Mouse (Mus musculus): ENCODE data around the gene Mipep. TPM values are rescaled to one million over a fixed set of nuclear protein-coding genes. Genes with fewer than 3 reads are reported as not detected.

The Mipep gene
- polyA plus RNA-seq, 1 experiment from 2014 or later: 7.7 TPM

DNA sequence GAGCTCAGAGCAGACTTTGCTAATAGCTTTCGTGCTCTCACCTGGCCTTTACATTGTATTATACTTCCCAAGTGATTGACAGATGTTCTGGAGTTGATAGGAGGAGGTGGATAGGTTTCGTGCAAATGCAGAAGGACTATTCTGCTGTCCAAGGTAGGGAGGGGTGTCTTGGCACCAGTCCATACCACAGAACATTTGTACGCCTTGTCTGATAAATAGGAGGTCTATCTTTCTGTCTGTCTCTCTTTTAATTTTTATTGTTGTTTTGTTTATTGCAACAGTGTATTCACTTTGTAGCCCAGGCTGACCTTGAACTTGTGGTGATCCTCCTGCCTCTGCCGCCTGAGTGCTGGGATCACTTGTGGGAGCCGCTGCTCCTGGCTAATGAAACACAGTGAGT, 13.2 kb downstream of the Mipep start:
- Histone ChIP-seq H3K36me3 (ENCODE audit: insufficient read depth, low read length) (no peaks in the 10 kb centered on the region), H3K9me3 (ENCODE audit: low read length) (no peaks in the 10 kb centered on the region), H3K4me1 (ENCODE audit: insufficient read depth, low read depth, low read length) (no peaks in the 10 kb centered on the region), H3K27me3 (replicated peaks; ENCODE audit: insufficient read depth, low read length) (no peaks in the 10 kb centered on the region), H3K4me3 (ENCODE audit: low read depth, low read length) (no peak overlapping the region), H3K27ac (ENCODE audit: low read length) (no peak overlapping the region), H3K4me2 (replicated peaks; ENCODE audit: low read depth, low read length) (no peak overlapping the region), H3K9ac (replicated peaks; ENCODE audit: low read depth) (no peak overlapping the region)
- DNase-seq (ENCODE audit: low spot score) (no peak), ATAC-seq (no peak)
- no peak for TF ChIP-seq EP300 (IDR thresholded peaks at IDR 0.05)
- no peak for TF ChIP-seq CTCF (IDR thresholded peaks at IDR 0.05)
- WGBS: 89% methylated on average over 5 of the region's 5 CpGs

DNA sequence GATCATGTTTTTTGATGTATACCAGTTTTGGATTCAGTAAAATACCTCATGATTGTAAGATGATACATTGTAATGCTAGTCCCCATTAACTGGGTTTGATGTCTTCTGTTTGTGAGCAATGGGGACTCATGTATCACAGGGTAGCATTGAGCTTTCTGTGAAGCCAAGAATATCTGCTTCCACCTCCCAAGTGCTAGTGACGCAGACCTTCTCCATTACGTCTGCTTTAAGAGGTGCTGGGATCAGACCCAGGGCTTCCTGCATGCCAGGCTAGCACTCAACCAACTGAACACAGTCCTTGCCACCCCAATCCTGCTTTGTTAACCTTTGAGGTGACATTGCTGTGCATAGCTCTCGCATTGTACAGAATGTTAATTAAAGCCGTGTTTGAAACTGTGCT, 14.3 kb downstream of the Mipep start:
- 82% methylated on average over 4 of the region's 4 CpGs for WGBS
- H3K4me3 ChIP-seq (ENCODE audit: low read depth, low read length): no peak overlapping the region
- H3K9ac ChIP-seq (replicated peaks; ENCODE audit: low read depth): no peak overlapping the region
- no peak for DNase-seq (ENCODE audit: low spot score)
- ATAC-seq: no peak
- H3K36me3 ChIP-seq (ENCODE audit: insufficient read depth, low read length): no peaks in the 10 kb centered on the region
- no peak overlapping the region for H3K27ac ChIP-seq (ENCODE audit: low read length)
- no peak overlapping the region for H3K4me2 ChIP-seq (replicated peaks; ENCODE audit: low read depth, low read length)
- no peaks in the 10 kb centered on the region for H3K9me3 ChIP-seq (ENCODE audit: low read length)
- TF ChIP-seq EP300 (IDR thresholded peaks at IDR 0.05) (no peak), CTCF (IDR thresholded peaks at IDR 0.05) (no peak)
- H3K27me3 ChIP-seq (replicated peaks; ENCODE audit: insufficient read depth, low read length): no peaks in the 10 kb centered on the region
- no peaks in the 10 kb centered on the region for H3K4me1 ChIP-seq (ENCODE audit: insufficient read depth, low read depth, low read length)

DNA sequence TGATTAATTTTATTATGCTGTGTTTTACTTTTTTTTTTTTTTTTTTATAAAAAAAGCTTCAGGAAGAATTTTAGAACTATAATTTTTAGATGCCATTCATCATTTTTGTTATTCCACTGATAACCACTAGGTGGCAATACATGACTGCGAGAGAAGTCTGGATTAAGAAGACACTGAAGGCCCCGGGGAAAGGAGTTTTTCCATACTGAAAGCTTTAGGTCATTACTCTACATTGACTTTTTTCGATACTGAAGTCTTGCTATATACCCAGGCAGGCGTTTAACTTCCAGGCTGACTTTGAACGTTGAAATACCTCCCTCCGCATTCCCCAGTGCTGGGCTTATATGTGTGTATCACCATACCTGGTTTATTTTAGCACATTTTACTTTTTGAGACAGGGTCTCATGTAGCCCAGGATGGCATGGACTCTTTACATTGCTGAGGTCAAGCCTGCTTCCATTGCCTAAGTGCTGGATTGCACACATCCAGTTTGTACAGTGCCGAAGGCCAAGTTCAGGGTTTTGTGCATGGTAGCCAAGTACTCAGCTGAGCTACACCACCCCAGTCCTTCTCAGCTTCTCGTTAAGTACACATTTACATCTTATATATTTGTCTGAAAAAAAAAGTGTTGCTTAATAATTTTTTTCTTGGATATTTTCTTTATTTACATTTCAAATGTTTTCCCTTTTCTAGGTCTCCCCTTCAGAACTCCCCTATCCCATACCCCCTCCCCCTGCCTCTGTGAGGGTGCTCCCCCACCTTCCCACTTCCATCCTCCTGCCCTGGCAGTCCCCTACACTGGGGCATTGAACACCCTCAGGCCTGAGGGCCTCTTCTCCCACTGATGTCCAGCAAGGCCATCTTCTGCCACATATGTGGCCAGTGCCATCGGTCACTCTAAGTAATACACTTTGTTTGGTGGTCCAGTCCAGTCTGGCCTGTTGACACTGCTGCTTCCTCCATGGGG, 15.7 kb downstream of the Mipep start:
- ATAC-seq: peak; percentile 46
- Histone ChIP-seq H3K9me3 (ENCODE audit: low read length) (no peaks in the 10 kb centered on the region), H3K4me1 (ENCODE audit: insufficient read depth, low read depth, low read length) (no peaks in the 10 kb centered on the region), H3K36me3 (ENCODE audit: insufficient read depth, low read length) (no peaks in the 10 kb centered on the region), H3K9ac (replicated peaks; ENCODE audit: low read depth) (no peak overlapping the region), H3K4me2 (replicated peaks; ENCODE audit: low read depth, low read length) (no peak overlapping the region), H3K4me3 (ENCODE audit: low read depth, low read length) (no peak overlapping the region), H3K27me3 (replicated peaks; ENCODE audit: insufficient read depth, low read length) (no peaks in the 10 kb centered on the region), H3K27ac (ENCODE audit: low read length) (no peak overlapping the region)
- DNase-seq (ENCODE audit: low spot score): peak; percentile 88
- WGBS: 40% methylated on average over 9 of the region's 9 CpGs
- TF ChIP-seq EP300 (IDR thresholded peaks at IDR 0.05) (0 out of 2 replicates have a peak, but pooled peaks have one; percentile 42), CTCF (IDR thresholded peaks at IDR 0.05) (peak; percentile 79)

DNA sequence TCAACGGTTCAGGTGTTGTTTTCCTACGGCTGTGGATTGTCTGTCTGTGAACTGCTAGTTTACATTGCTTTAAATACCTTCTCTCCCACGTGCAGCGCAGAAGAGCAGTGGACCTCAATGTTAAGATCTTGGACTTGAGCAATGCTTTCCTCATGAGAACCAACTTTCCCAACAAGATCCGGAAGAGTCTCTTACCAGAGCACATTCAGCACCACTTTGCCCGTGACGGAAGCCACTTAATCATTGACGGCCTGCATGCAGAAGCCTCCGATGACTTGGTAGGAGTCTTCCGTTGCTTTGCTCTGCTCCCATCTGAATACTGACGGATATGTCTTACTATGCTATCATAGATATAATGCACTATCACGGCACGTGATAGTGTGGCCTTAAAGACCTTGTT, 17.7 kb downstream of the Mipep start:
- Histone ChIP-seq H3K27me3 (replicated peaks; ENCODE audit: insufficient read depth, low read length) (no peaks in the 10 kb centered on the region), H3K9me3 (ENCODE audit: low read length) (no peaks in the 10 kb centered on the region), H3K4me3 (ENCODE audit: low read depth, low read length) (no peak overlapping the region), H3K36me3 (ENCODE audit: insufficient read depth, low read length) (no peaks in the 10 kb centered on the region), H3K27ac (ENCODE audit: low read length) (no peak overlapping the region), H3K4me2 (replicated peaks; ENCODE audit: low read depth, low read length) (no peak overlapping the region), H3K4me1 (ENCODE audit: insufficient read depth, low read depth, low read length) (no peaks in the 10 kb centered on the region), H3K9ac (replicated peaks; ENCODE audit: low read depth) (no peak overlapping the region)
- TF ChIP-seq EP300 (IDR thresholded peaks at IDR 0.05) (no peak), CTCF (IDR thresholded peaks at IDR 0.05) (no peak)
- 79% methylated on average over 13 of the region's 13 CpGs for WGBS
- ATAC-seq: no peak
- DNase-seq (ENCODE audit: low spot score): peak; percentile 50

DNA sequence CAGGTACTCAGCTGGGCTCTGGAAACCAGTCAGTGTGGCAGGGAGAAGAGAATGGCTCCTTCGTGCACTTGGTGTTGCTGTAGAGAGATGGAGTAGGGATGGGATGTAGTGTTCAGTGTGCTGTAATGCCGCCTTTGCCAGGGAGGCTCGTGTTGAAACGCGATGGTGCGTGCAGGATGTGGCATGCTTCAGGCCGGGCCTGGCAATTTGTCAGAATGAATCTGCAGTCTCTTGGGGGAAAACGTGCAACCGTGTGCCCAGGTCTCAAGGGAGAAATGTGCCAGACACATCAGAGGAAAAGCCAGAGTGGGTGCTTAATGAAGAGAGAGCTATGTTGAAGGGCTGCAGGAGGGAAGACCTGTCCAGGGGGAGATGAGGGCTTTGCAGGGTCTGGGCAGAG, 20.6 kb downstream of the Mipep start:
- DNase-seq (ENCODE audit: low spot score) (no peak), ATAC-seq (no peak)
- Histone ChIP-seq H3K36me3 (ENCODE audit: insufficient read depth, low read length) (0 out of 2 replicates have a peak, but pooled peaks cover 2% of the 10 kb centered on the region), H3K4me3 (ENCODE audit: low read depth, low read length) (no peak overlapping the region), H3K9ac (replicated peaks; ENCODE audit: low read depth) (no peak overlapping the region), H3K27me3 (replicated peaks; ENCODE audit: insufficient read depth, low read length) (no peaks in the 10 kb centered on the region), H3K27ac (ENCODE audit: low read length) (no peak overlapping the region), H3K4me2 (replicated peaks; ENCODE audit: low read depth, low read length) (no peak overlapping the region), H3K4me1 (ENCODE audit: insufficient read depth, low read depth, low read length) (no peaks in the 10 kb centered on the region), H3K9me3 (ENCODE audit: low read length) (no peaks in the 10 kb centered on the region)
- TF ChIP-seq CTCF (IDR thresholded peaks at IDR 0.05) (no peak), EP300 (IDR thresholded peaks at IDR 0.05) (no peak)
- 86% methylated on average over 9 of the region's 9 CpGs for WGBS

DNA sequence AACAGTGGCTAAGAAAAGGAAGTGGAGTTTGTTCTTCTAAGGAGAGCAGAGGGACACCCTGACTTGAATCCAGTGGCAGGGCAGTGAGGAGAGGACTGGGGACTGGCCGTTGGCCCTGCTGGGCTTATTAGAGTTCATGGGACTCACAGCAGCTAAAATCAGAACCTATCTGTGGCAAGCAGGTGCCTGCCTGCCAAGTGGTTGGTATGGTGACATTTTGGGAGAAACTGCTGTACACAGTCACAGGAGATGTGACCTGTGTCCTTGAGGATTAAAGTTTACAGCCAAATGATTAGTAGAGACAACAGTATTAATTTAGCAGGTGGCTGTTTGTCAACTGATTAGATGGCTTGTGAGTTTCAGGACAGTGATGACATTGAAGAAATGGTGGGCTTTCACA, 21.5 kb downstream of the Mipep start:
- H3K4me1 ChIP-seq (ENCODE audit: insufficient read depth, low read depth, low read length): no peaks in the 10 kb centered on the region
- ATAC-seq: no peak
- H3K9ac ChIP-seq (replicated peaks; ENCODE audit: low read depth): no peak overlapping the region
- WGBS: 76% methylated on average over 1 of the region's 1 CpGs
- H3K27me3 ChIP-seq (replicated peaks; ENCODE audit: insufficient read depth, low read length): no peaks in the 10 kb centered on the region
- no peaks in the 10 kb centered on the region for H3K9me3 ChIP-seq (ENCODE audit: low read length)
- H3K4me3 ChIP-seq (ENCODE audit: low read depth, low read length): no peak overlapping the region
- no peak overlapping the region for H3K4me2 ChIP-seq (replicated peaks; ENCODE audit: low read depth, low read length)
- TF ChIP-seq EP300 (IDR thresholded peaks at IDR 0.05) (no peak), CTCF (IDR thresholded peaks at IDR 0.05) (no peak)
- H3K27ac ChIP-seq (ENCODE audit: low read length): no peak overlapping the region
- 0 out of 2 replicates have a peak, but pooled peaks cover 2% of the 10 kb centered on the region for H3K36me3 ChIP-seq (ENCODE audit: insufficient read depth, low read length)
- DNase-seq (ENCODE audit: low spot score): no peak
